Mouse (Mus musculus) embryonic fibroblast, embryonic 13.5 days (primary cell): Measurements from ENCODE around the gene Idh3b.

Experiments
- CTCF ChIP-seq: IDR thresholded peaks from 2 replicates; pipeline ENCODE4 v1.5.1; 2011; ENCODE audit warnings: mild to moderate bottlenecking, control low read depth, low read length, moderate library complexity, borderline replicate concordance; ENCODE audit not compliant: insufficient read depth
- POLR2A ChIP-seq: IDR thresholded peaks from 2 replicates; pipeline ENCODE4 v1.6.1; 2011; ENCODE audit warnings: low read depth, mild to moderate bottlenecking, control low read depth, low read length, moderate library complexity

DNA sequence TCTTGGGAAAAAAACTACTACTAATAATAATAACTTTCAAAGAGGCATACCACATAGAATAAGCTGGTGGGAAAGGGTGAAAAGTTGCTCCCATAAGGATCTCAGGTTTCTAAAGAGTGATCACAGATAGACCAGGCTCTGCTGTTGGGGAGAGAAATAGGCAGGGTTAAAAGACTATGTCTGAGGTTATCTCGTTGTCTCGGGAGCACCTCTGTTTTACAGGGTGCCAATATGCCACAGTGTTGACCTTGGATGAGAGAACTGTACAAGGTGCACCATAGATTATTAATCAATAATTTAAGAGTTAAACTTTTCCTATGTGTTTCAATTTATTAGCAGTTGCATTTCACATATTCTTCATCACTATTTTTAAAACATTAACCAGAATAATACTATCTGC is 22.4 kb downstream of the Idh3b start:
- TF ChIP-seq POLR2A (no peak), CTCF (no peak)
